Comparison of ENCODE assay signal across 10 mouse cellular contexts in genomic region chr1:128649490-128650178, GRCm38 (mm10). TPM values are rescaled to one million over a fixed set of nuclear protein-coding genes. Genes with fewer than 3 reads are reported as not detected.
DNase-seq lines count a peak whose midpoint lies in the region; ATAC-seq lines count a peak whose summit lies in the region.
"Had no signal": no experiment of that assay in that cellular context is flagged by ENCODE, and none has a peak within 500 bp of the region (broad histone marks: within the 10 kb centered on the region; RNA-seq: fewer than 3 reads in every experiment).

No protein-coding gene starts in this region.

- H3K4me3 ChIP-seq in forebrain, embryonic 16.5 days (replicated peaks; ENCODE audit: low read length) = no peak overlapping the region
- no peak overlapping the region for H3K4me3 ChIP-seq in midbrain, embryonic 10.5 days
- H3K4me3 ChIP-seq in liver, embryonic 12.5 days = no peak overlapping the region
- H3K4me3 ChIP-seq: embryonic facial prominence, embryonic 15.5 days had no signal

- no peak overlapping the region for H3K4me2 ChIP-seq in forebrain, embryonic 16.5 days (ENCODE audit: low read length)
- H3K4me2 ChIP-seq in liver, embryonic 12.5 days = no peak overlapping the region
- H3K4me2 ChIP-seq: embryonic facial prominence, embryonic 15.5 days had no signal

- H3K27ac ChIP-seq in forebrain, embryonic 16.5 days (ENCODE audit: low read length) = no peak overlapping the region
- peak overlapping the region; percentile 63 for H3K27ac ChIP-seq in midbrain, embryonic 10.5 days (replicated peaks)
- H3K27ac ChIP-seq in liver, embryonic 12.5 days = no peak overlapping the region
- H3K27ac ChIP-seq: embryonic facial prominence, embryonic 15.5 days had no signal

- 8% methylated on average over 13 of the region's 13 CpGs for WGBS in forebrain, embryonic 16.5 days
- WGBS in midbrain, embryonic 10.5 days = 38% methylated on average over 13 of the region's 13 CpGs
- WGBS in liver, embryonic 12.5 days (ENCODE audit: insufficient replicate concordance) = 69% methylated on average over 13 of the region's 13 CpGs

- ATAC-seq in forebrain, embryonic 16.5 days = peak; percentile 81
- no peak for ATAC-seq in liver, embryonic 12.5 days

- H3K4me1 ChIP-seq in forebrain, embryonic 16.5 days (replicated peaks; ENCODE audit: control insufficient read depth, insufficient read depth, low read length) = no peaks in the 10 kb centered on the region; the same call in none of the 2 replicates
- H3K4me1 ChIP-seq in midbrain, embryonic 10.5 days = peaks cover 31% of the 10 kb centered on the region
- no peaks in the 10 kb centered on the region for H3K4me1 ChIP-seq in liver, embryonic 12.5 days

- DNase-seq in adrenal gland, postnatal 10 days = peak; percentile 18
- no peak for DNase-seq in adrenal gland, adult 18-20 months (ENCODE audit: low spot score in 2 of 2)
- DNase-seq in Muller cell, postnatal 12 days (ENCODE audit: inconsistent ontology term) = peak; percentile 74
- DNase-seq in midbrain, embryonic 10.5 days (ENCODE audit: low spot score) = no peak
- DNase-seq in c-Kit-positive CD71-positive TER-119-positive erythroid progenitor cells, embryonic 14.5 days (ENCODE audit: low spot score) = no peak
- no peak for DNase-seq in adrenal gland, postnatal 36 days
- DNase-seq: lung, adult 2 months had no signal

- H3K9me3 ChIP-seq in forebrain, embryonic 16.5 days (ENCODE audit: control insufficient read depth, low read length) = no peaks in the 10 kb centered on the region
- no peaks in the 10 kb centered on the region for H3K9me3 ChIP-seq in midbrain, embryonic 10.5 days (replicated peaks)
- no peaks in the 10 kb centered on the region for H3K9me3 ChIP-seq in liver, embryonic 12.5 days (replicated peaks)
- H3K9me3 ChIP-seq: embryonic facial prominence, embryonic 15.5 days had no signal

- no peaks in the 10 kb centered on the region for H3K27me3 ChIP-seq in forebrain, embryonic 16.5 days (replicated peaks; ENCODE audit: control insufficient read depth, insufficient read depth, low read length)
- peaks cover 8% of the 10 kb centered on the region for H3K27me3 ChIP-seq in midbrain, embryonic 10.5 days (ENCODE audit: low read depth, poor library complexity, severe bottlenecking)
- no peaks in the 10 kb centered on the region for H3K27me3 ChIP-seq in liver, embryonic 12.5 days (replicated peaks)
- H3K27me3 ChIP-seq: embryonic facial prominence, embryonic 15.5 days had no signal

- H3K36me3 ChIP-seq in forebrain, embryonic 16.5 days (ENCODE audit: control insufficient read depth, insufficient read depth) = no peaks in the 10 kb centered on the region
- H3K36me3 ChIP-seq in midbrain, embryonic 10.5 days = no peaks in the 10 kb centered on the region
- no peaks in the 10 kb centered on the region for H3K36me3 ChIP-seq in liver, embryonic 12.5 days
- H3K36me3 ChIP-seq: embryonic facial prominence, embryonic 15.5 days had no signal

- no peak overlapping the region for H3K9ac ChIP-seq in forebrain, embryonic 16.5 days (replicated peaks; ENCODE audit: low read depth, low read length)
- H3K9ac ChIP-seq in liver, embryonic 12.5 days = no peak overlapping the region
- H3K9ac ChIP-seq: embryonic facial prominence, embryonic 15.5 days had no signal

RNA-seq across cellular contexts. Expression of gene Cxcr4, which starts 57.5 kb away (rescaled TPM):
- 10 to 100 TPM; 39.8 to 49.6 TPM for total RNA-seq in adrenal gland, postnatal 10 days (2021)
- total RNA-seq in adrenal gland, adult 18-20 months (2021) = 10 to 100 TPM; 13.9 to 28.3 TPM
- 11.3 and 14.4 TPM in 2 replicates for polyA plus RNA-seq in forebrain, embryonic 16.5 days (2015; fragmentation: Nextera tagmentation; extraction: Ambion mirVana)
- polyA plus RNA-seq in midbrain, embryonic 10.5 days (2016; fragmentation: Nextera tagmentation; extraction: Ambion mirVana) = 18.6 and 20.2 TPM in 2 replicates
- polyA plus RNA-seq in liver, embryonic 12.5 days (2016; fragmentation: Nextera tagmentation; extraction: Ambion mirVana) = 0.88 and 0.93 TPM in 2 replicates
- 10 to 100 TPM; 15.6 to 87.6 TPM for total RNA-seq in adrenal gland, postnatal 36 days (2021)

Comparison
In these comparisons a context has a peak if more than half of its experiments do, and no peak if none do; other contexts are left out.
1. DNase-seq: peak in adrenal gland, postnatal 10 days (single experiment) and Muller cell, postnatal 12 days (single experiment); none in adrenal gland, adult 18-20 months (0 of 2), midbrain, embryonic 10.5 days (single experiment), c-Kit-positive CD71-positive TER-119-positive erythroid progenitor cells, embryonic 14.5 days (single experiment) and adrenal gland, postnatal 36 days (0 of 2).